Mouse (Mus musculus) heart, postnatal 0 days (tissue): ENCODE measurements at regions not wholly inside any gene's neighbourhood (a gene's known extent, or its start where the extent isn't known, plus 50 kb on each side); places are given as distances from the start of the nearest gene placed in this dataset.
"Not testable (repeated sequence)": the region's sequence is repeated elsewhere in the genome, so short reads cannot be mapped to it uniquely, and the experiment has no call there.

Experiments used
- CTCF ChIP-seq: IDR thresholded peaks from 2 replicates; pipeline ENCODE4 v1.5.1; 2016; ENCODE audit warnings: antibody characterized with exemption, control low read depth, low read depth
- EP300 ChIP-seq: IDR thresholded peaks from 2 replicates; pipeline ENCODE4 v1.6.1; 2016; ENCODE audit warnings: antibody characterized with exemption, low read depth

GRCm38 (mm10) chr12:106361646-106362045 lies 351.6 kb downstream of the Vrk1 start:
- TF ChIP-seq CTCF, EP300: not testable (repeated sequence)
